Mouse (Mus musculus): ENCODE measurements around the gene Morf4l1. TPM values are rescaled to one million over a fixed set of nuclear protein-coding genes. Genes with fewer than 3 reads are reported as not detected.

The Morf4l1 gene
- 100 to 1,000 TPM; 249 to 263 TPM for total RNA-seq (2021)
- long read RNA-seq, experiment 1, transcript Morf4l1-202 (12 exons, 1,824 nt) = major isoform, 142 of 198 reads
- long read RNA-seq, experiment 1, transcript Morf4l1-201 (13 exons, 1,882 nt) = minor isoform, 10 of 198 reads
- long read RNA-seq, experiment 1, partial matches to known transcripts = 38 of 198 reads
- long read RNA-seq, experiment 1, other reads (novel, unspliced or antisense) = 7 of 198 reads
- long read RNA-seq, experiment 2, transcript Morf4l1-202 (12 exons, 1,824 nt) = major isoform, 108 of 161 reads
- long read RNA-seq, experiment 2, transcript Morf4l1-201 (13 exons, 1,882 nt) = minor isoform, 13 of 161 reads
- long read RNA-seq, experiment 2, partial matches to known transcripts = 30 of 161 reads
- long read RNA-seq, experiment 2, other reads (novel, unspliced or antisense) = 9 of 161 reads

DNA sequence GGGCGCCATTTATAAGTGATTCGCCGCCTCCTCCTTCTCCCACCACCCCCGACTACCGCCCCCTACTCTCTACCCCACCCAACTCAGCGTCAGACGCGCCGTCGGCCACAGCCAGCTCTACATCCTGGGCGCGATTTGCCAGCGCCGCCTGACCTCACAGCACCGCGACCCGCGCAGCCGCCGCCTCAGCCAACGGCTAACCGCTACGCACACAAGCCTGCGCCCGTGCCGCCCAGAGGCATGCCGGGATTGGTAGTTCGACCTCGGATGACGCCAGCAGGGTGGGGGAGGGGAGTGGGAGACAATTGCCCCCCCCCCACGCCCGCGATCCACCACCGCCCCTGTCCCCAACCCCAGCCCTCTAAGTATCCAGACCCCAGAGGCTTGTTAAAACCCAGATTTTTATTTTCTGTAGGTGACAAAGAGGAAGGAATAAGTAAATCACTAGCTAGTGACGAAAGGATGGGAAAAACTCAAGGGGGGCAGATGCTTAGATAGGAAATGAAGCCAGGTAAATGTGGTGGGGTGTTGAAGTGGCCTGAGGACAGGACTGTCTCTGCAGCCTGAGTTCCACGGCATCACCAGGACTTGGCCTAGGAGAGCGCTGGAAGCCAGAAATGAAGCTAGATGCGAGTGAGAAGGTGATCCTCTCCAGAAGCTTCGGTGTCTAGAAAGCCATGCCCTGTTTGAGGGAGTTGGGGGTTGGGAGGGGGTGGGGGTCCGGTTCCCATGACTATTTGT lies at the start of gene Morf4l1:
Morf4l1 (minus strand) TSS at position 208 of the 741 bp plus-strand sequence.
- peak; percentile 97 to 98 for DNase-seq
- intact Hi-C loops (cut with DNase I) = no loop called here

- DNase-seq = peak; percentile 80 to 84
- intact Hi-C loops (cut with DNase I) = loop anchor here (2.0 kb wide), 2 partner anchors 33 to 37 kb away; no protein-coding TSS in a partner anchor
These were observed 49.1 kb upstream of the Morf4l1 start for GRCm38 (mm10) chr9:90163749-90164095.

DNA sequence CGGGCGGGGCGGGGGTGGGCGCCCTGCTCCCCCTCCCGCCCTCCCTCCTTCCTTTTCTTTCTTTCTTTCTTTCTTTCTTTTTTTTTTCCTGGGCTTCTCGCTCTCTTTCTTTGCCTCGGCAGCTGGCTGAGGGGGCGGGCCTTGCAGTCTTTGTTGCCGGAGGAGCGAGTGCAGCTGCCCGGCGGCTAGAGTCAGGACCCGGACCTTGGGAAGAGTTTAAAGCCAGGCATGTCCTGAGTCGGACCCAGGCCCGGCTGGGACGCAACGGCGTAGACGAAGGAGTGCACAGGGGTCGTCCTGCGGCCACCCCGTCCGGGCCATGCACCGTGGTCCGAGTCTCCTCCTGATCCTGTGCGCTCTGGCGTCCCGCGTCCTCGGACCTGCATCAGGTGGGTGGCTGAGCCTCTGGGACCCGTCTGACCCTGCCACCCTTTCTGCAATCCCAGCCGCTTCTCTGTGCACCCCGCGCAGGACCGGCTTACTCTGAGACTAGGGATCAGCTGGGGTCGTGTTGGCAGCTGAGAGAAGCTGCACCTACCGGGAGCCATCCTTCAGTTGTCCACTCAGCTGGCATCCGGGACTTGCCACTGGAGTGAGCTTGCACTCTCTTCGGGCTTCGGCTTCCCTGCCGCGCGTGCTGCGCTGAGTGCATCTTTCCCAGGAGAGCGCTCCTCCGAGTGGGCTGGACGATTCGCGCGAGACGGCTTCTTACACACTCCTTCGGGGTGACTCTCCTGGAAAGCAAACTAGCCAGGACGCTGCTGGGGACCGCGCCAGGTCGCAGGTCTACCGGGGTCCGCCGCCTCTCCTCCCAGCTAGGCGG lies 48.6 kb upstream of the Morf4l1 start, which contains the start of gene Adamts7:
Adamts7 (plus strand) TSS at position 144 of the 823 bp plus-strand sequence.
- DNase-seq = peak in 1 of 2 experiments; percentile 64
- intact Hi-C loops (cut with DNase I) = loop anchor here (2.0 kb wide), 2 partner anchors 34 to 36 kb away; no protein-coding TSS in a partner anchor

GRCm38 (mm10) chr9:90162243-90162925 lies 47.8 kb upstream of the Morf4l1 start:
- intact Hi-C loops (cut with DNase I) = loop anchor here (2.0 kb wide), 2 partner anchors 34 to 36 kb away; no protein-coding TSS in a partner anchor

DNA sequence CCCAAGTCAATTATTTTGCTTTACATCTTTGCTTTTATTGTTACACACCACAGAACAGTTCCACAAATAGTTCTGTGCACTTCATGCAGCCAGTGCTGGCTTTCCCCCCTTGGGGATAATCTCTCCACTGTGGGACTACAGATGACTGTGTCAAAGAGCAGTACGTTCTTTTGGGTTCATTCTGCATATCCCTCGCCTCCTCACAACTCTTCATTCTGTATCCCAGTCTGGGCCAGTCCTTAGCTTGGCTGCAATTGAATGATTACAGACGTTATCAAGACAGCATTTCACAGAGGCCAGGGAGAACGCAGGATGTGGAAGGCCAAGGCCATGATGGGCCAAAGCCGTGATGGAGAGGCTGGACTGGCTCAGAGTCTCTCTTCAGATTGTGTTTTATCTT lies 32.3 kb upstream of the Morf4l1 start:
- DNase-seq = no peak

More at GRCm38 (mm10) chr9:90162243-90162925, 47.8 kb upstream of the Morf4l1 start:
- peak; percentile 79 to 84 for DNase-seq

GRCm38 (mm10) chr9:90145788-90146187 lies 31.2 kb upstream of the Morf4l1 start:
- peak; percentile 69 to 74 for DNase-seq
- intact Hi-C loops (cut with DNase I) = no loop called here

More for the DNA sequence above, 32.3 kb upstream of the Morf4l1 start:
- intact Hi-C loops (cut with DNase I) = no loop called here

DNA sequence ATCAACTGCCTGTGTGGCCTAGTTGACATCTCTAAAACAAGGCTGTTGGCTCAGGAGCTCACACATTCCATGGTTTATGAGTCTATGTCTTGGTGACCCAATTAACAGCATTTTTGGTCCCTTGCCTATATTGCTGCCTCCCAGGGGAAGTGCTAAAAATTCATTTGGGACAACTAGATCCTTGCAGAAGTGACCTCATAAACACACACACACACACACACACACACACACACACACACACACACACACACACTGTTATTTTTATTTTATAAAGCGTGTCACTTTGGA lies 22.0 kb upstream of the Morf4l1 start:
- peak in 1 of 2 experiments; percentile 54 for DNase-seq
- intact Hi-C loops (cut with DNase I) = no loop called here

- intact Hi-C loops (cut with DNase I) = no loop called here
- DNase-seq = no peak
These were observed 21.5 kb upstream of the Morf4l1 start for GRCm38 (mm10) chr9:90135963-90136677.

DNA sequence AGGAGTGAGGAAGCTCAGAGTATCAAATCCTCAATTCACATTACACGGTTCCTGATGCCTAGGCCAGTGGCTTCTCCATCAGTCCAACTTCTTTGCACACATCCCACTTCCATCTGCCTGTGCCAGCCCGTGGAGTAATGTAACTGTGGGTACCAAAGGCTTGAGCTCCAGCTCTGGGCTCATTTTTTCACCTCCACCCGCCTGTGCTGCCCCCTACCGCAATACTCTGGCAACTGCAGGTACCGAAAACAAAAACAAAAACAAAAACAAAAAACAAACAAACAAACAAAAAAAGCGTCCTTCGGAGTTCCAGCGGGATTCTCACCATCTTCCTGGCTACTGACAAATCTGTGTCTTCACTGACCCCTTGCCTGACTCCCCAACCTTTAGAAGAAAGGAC lies 20.9 kb upstream of the Morf4l1 start:
- no peak for DNase-seq
- intact Hi-C loops (cut with DNase I) = no loop called here

GRCm38 (mm10) chr9:90133562-90134355 lies 19.2 kb upstream of the Morf4l1 start:
- intact Hi-C loops (cut with DNase I) = no loop called here
- DNase-seq = no peak

- intact Hi-C loops (cut with DNase I) = no loop called here
- no peak for DNase-seq
These were observed 14.1 kb upstream of the Morf4l1 start for GRCm38 (mm10) chr9:90128636-90129201.

GRCm38 (mm10) chr9:90127146-90127545 lies 12.6 kb upstream of the Morf4l1 start:
- DNase-seq = no peak
- intact Hi-C loops (cut with DNase I) = loop anchor here (2.0 kb wide), 1 partner anchor 36 kb away; the partner anchor contains the start of gene Adamts7

GRCm38 (mm10) chr9:90126260-90127010 lies 11.9 kb upstream of the Morf4l1 start:
- DNase-seq = peak; percentile 76 to 81
- intact Hi-C loops (cut with DNase I) = loop anchor here (2.0 kb wide), 1 partner anchor 36 kb away; the partner anchor contains the start of gene Adamts7

GRCm38 (mm10) chr9:90125416-90126099 lies 11.0 kb upstream of the Morf4l1 start:
- intact Hi-C loops (cut with DNase I) = loop anchor here (2.0 kb wide), 1 partner anchor 37 kb away; the partner anchor contains the start of gene Adamts7
- no peak for DNase-seq

DNA sequence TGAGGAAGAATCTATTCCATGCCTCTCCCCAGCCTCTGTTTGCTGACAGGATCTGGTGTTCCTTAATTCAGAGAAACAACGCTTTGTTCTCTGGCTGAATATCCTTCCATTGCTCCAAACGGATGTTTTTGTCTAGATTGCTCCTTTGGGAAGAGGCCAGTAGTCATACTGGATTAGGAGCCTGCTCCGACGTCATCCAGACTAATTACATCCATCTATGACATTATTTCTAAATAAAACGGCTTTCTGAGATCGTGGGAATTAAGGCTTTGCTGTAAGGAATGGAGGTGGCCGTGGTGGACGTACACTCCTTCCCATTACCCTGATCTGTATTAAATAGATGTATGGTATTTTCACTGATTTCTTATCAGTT lies 10.3 kb upstream of the Morf4l1 start:
- no peak for DNase-seq
- intact Hi-C loops (cut with DNase I) = no loop called here

DNA sequence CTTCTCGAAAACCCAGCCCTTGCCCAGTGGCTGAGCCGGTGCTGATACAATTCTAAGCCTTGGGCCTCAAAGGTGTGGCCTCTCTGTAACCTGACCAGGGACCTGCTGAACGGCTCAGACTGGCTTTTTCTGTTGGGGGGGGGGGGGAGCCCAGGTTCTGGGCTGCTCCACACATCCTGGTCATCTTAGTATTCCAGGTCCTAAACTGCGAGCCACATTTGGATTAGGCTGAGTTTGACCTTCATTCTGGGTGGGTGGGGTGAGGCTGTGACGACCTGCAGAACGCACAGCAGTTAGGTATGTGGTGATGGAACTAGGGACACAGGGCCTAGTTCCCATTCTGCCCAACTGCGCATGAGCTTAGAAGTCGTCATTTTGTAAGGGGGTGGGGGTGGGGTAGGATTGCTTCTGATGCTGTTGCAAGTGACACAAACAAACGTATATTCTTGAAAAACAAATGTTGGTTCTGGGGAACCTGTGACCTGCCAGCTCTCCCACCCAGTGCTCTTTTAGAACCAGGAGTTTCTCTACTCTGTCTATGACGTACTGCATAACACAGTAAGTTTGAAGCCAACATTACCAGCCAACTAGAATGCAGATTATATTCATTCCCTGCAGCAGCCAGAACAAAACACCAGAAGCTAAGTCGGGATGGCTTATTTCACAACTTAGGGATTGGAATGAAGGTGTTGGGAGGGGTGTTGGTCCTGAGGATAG lies 9.7 kb upstream of the Morf4l1 start:
- intact Hi-C loops (cut with DNase I) = no loop called here
- no peak for DNase-seq

Measured in heart, postnatal 14 days (tissue).